Mouse (Mus musculus) thymus, adult 2 months (tissue): ENCODE data around the gene Cbarp. TPM values are rescaled to one million over a fixed set of nuclear protein-coding genes. Genes with fewer than 3 reads are reported as not detected.

Experiments used
- DNase-seq: peaks from one replicate; pipeline ENCODE4 v3.0.0; 2021
- H3K27ac ChIP-seq: fragments of 200-500 bp; 2 replicates; pipeline ENCODE4 v1.5.1; 2012; ENCODE audit warnings: low read length, control low read depth; ENCODE audit not compliant: control insufficient read depth, insufficient read depth
- H3K27me3 ChIP-seq: fragments of 200-500 bp; 2 replicates; pipeline ENCODE4 v1.6.1; 2012; ENCODE audit warnings: mild to moderate bottlenecking, low read length, moderate library complexity, mixed read lengths; ENCODE audit not compliant: control insufficient read depth, insufficient read depth
- H3K36me3 ChIP-seq: fragments of 200-500 bp; 2 replicates; pipeline ENCODE4 v1.6.1; 2012; ENCODE audit warnings: mild to moderate bottlenecking, low read length, moderate library complexity; ENCODE audit not compliant: control insufficient read depth, insufficient read depth
- H3K4me1 ChIP-seq: fragments of 200-500 bp; replicated peaks from 2 replicates; pipeline ENCODE4 v1.6.1; 2012; ENCODE audit warnings: low read length; ENCODE audit not compliant: control insufficient read depth, insufficient read depth
- H3K4me3 ChIP-seq: fragments of 200-500 bp; 2 replicates; pipeline ENCODE4 v1.5.1; 2012; ENCODE audit warnings: mild to moderate bottlenecking, low read length, control low read depth, moderate library complexity; ENCODE audit not compliant: control insufficient read depth, insufficient read depth
- CTCF ChIP-seq: fragments of 200-500 bp; IDR thresholded peaks from 2 replicates; pipeline ENCODE4 v1.5.1; 2012; ENCODE audit warnings: mild to moderate bottlenecking, control low read depth, low read length, moderate library complexity, borderline replicate concordance; ENCODE audit not compliant: control insufficient read depth, poor library complexity, insufficient read depth; ENCODE audit errors: extremely low read depth
- POLR2A ChIP-seq: fragments of 200-500 bp; IDR thresholded peaks from 2 replicates; pipeline ENCODE4 v1.6.1; 2012; ENCODE audit warnings: mild to moderate bottlenecking, low read length, control low read depth, moderate library complexity; ENCODE audit not compliant: control insufficient read depth, poor library complexity, insufficient read depth; ENCODE audit errors: extremely low read depth
- WGBS: fragments of 180-500 bp; shearing (Covaris S2); methylation state at CpG from one replicate; pipeline ENCODE4 v1.1.7; 2018; 5-methylcytosine and 5-hydroxymethylcytosine counted together
- polyA plus RNA-seq: library from polyadenylated mRNA; depleted of rRNA; stranded (reverse); fragments of >200 nt; gene quantifications from 2 replicates; pipeline ENCODE4 v1.2.3, GENCODE M21; 2012

Gene Cbarp
- polyA plus RNA-seq, 1 experiment = 34.0 TPM

- H3K36me3 ChIP-seq = no peaks in the 10 kb centered on the region
- DNase-seq = peak; percentile 94
- 4% methylated on average over 27 of the region's 27 CpGs for WGBS
These were observed 26.0 kb downstream of the Cbarp start for GRCm38 (mm10) chr10:80114341-80115284.

GRCm38 (mm10) chr10:80107678-80108077 is 33.0 kb downstream of the Cbarp start:
- H3K27me3 ChIP-seq = no peaks in the 10 kb centered on the region
- no peak for TF ChIP-seq POLR2A
- no peak for TF ChIP-seq CTCF
- H3K36me3 ChIP-seq = no peaks in the 10 kb centered on the region
- no peak overlapping the region for H3K27ac ChIP-seq
- 96% methylated on average over 6 of the region's 6 CpGs for WGBS
- no peak for DNase-seq
- peaks cover 1% of the 10 kb centered on the region; the same call in 1 of the 2 replicates for H3K4me1 ChIP-seq
- no peak overlapping the region for H3K4me3 ChIP-seq

More at GRCm38 (mm10) chr10:80114341-80115284, 26.0 kb downstream of the Cbarp start:
- H3K27me3 ChIP-seq = no peaks in the 10 kb centered on the region
- peaks cover 29% of the 10 kb centered on the region for H3K4me1 ChIP-seq
- TF ChIP-seq POLR2A (no peak), CTCF (peak; percentile 76; the same call in 1 of the 2 replicates)
- peak overlapping the region; percentile 62 for H3K4me3 ChIP-seq
- H3K27ac ChIP-seq = peak overlapping the region; percentile 67

- no peaks in the 10 kb centered on the region for H3K36me3 ChIP-seq
- 71% methylated on average over 5 of the region's 5 CpGs for WGBS
- peaks cover 12% of the 10 kb centered on the region for H3K4me1 ChIP-seq
- TF ChIP-seq CTCF = no peak
- TF ChIP-seq POLR2A = no peak
- DNase-seq = no peak
- no peak overlapping the region for H3K4me3 ChIP-seq
- H3K27ac ChIP-seq = peak overlapping the region; percentile 7; the same call in 1 of the 2 replicates
- H3K27me3 ChIP-seq = no peaks in the 10 kb centered on the region
These were observed 34.7 kb downstream of the Cbarp start for GRCm38 (mm10) chr10:80105926-80106325.

DNA sequence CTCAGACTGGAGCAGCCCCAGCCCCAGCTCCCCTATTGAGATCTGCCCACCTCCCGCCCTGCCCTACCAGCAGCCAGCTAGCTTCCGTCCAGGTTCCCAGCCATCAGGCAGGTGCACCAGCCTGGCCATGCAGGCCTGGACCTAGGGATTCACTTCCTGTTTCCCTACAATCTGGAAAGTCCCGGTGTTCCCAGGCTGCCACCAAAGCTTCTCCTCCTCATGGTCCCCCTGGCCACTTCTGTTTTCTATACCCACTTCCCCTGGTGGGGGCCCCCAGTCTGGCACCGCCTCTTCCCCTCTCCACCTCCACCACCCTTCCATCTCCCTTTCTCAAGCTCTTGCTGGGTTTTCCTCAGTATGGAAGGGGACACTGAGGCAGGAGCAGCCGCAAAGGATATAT is 35.2 kb downstream of the Cbarp start, which contains the start of gene Sbno2:
TSS of gene Sbno2 (minus strand) at position 112 of the 400 bp plus-strand sequence.
- no peak within 1 kb of the TSS for H3K4me3 ChIP-seq
- no peak for DNase-seq
- 58% methylated on average over 5 of the region's 5 CpGs for WGBS
- peak within 1 kb of the TSS; percentile 7; the same call in 1 of the 2 replicates for H3K27ac ChIP-seq
- no peaks in the 10 kb centered on the region for H3K36me3 ChIP-seq
- peaks cover 17% of the 10 kb centered on the region for H3K4me1 ChIP-seq
- H3K27me3 ChIP-seq = no peaks in the 10 kb centered on the region
- TF ChIP-seq CTCF (no peak), POLR2A (no peak)

GRCm38 (mm10) chr10:80104181-80104580 is 36.5 kb downstream of the Cbarp start:
- no peak for TF ChIP-seq CTCF
- TF ChIP-seq POLR2A = no peak
- Histone ChIP-seq H3K27me3 (no peaks in the 10 kb centered on the region), H3K4me3 (no peak overlapping the region), H3K27ac (no peak overlapping the region), H3K4me1 (peaks cover 18% of the 10 kb centered on the region), H3K36me3 (no peaks in the 10 kb centered on the region)
- DNase-seq = no peak
- WGBS = 90% methylated on average over 3 of the region's 3 CpGs

- H3K27me3 ChIP-seq = no peaks in the 10 kb centered on the region
- no peak for DNase-seq
- H3K27ac ChIP-seq = no peak overlapping the region
- 94% methylated on average over 2 of the region's 2 CpGs for WGBS
- H3K4me1 ChIP-seq = peaks cover 22% of the 10 kb centered on the region
- H3K4me3 ChIP-seq = no peak overlapping the region
- H3K36me3 ChIP-seq = no peaks in the 10 kb centered on the region
- TF ChIP-seq CTCF (no peak), POLR2A (no peak)
These were observed 37.6 kb downstream of the Cbarp start for GRCm38 (mm10) chr10:80103032-80103431.
